ENCODE assay signal across 9 mouse cellular contexts in genomic region chr2:28534436-28535262, GRCm38 (mm10). TPM values are rescaled to one million over a fixed set of nuclear protein-coding genes. Genes with fewer than 3 reads are reported as not detected.
DNase-seq lines count a peak whose midpoint lies in the region; ATAC-seq lines count a peak whose summit lies in the region.
"Had no signal": no experiment of that assay in that cellular context is flagged by ENCODE, and none has a peak within 500 bp of the region (broad histone marks: within the 10 kb centered on the region; RNA-seq: fewer than 3 reads in every experiment).

No protein-coding gene starts in this region.

- intact Hi-C loops in left cerebral cortex, postnatal 4 days (cut with DNase I): no loop called here

- peak overlapping the region; percentile 70 for H3K4me2 ChIP-seq in intestine, embryonic 14.5 days (ENCODE audit: low read length)
- peak overlapping the region; percentile 77 for H3K4me2 ChIP-seq in lung, embryonic 16.5 days (ENCODE audit: low read depth, low read length)
- H3K4me2 ChIP-seq in stomach, embryonic 14.5 days (replicated peaks; ENCODE audit: low read depth, low read length): peak overlapping the region; percentile 53

- H3K36me3 ChIP-seq in intestine, embryonic 14.5 days (ENCODE audit: control insufficient read depth, insufficient read depth, low read length): no peaks in the 10 kb centered on the region
- H3K36me3 ChIP-seq in lung, embryonic 16.5 days (ENCODE audit: control insufficient read depth, insufficient read depth, low read length): no peaks in the 10 kb centered on the region
- H3K36me3 ChIP-seq in stomach, embryonic 14.5 days (ENCODE audit: control insufficient read depth, insufficient read depth, low read length): no peaks in the 10 kb centered on the region

- H3K4me3 ChIP-seq in intestine, embryonic 14.5 days (ENCODE audit: low read depth, low read length): peak overlapping the region; percentile 62
- H3K4me3 ChIP-seq in lung, embryonic 16.5 days (ENCODE audit: low read length): peak overlapping the region; percentile 76
- H3K4me3 ChIP-seq in stomach, embryonic 14.5 days (ENCODE audit: low read depth, low read length): peak overlapping the region; percentile 65

- peak; percentile 68 for DNase-seq in left cerebral cortex, postnatal 4 days
- no peak for DNase-seq in left cerebral cortex, adult 11 months (ENCODE audit: low spot score)
- DNase-seq in forelimb bud, embryonic 11.5 days (ENCODE audit: low read depth, low spot score): peak; percentile 67
- DNase-seq in intestine, embryonic 14.5 days (ENCODE audit: low spot score): peak; percentile 63
- DNase-seq in layer of hippocampus, adult 9-10 months (ENCODE audit: low spot score): no peak
- no peak for DNase-seq in urinary bladder, postnatal 10 days (ENCODE audit: low spot score)

- H3K27ac ChIP-seq in intestine, embryonic 14.5 days (ENCODE audit: low read depth): peak overlapping the region; percentile 81
- H3K27ac ChIP-seq in lung, embryonic 16.5 days (ENCODE audit: low read length): peak overlapping the region; percentile 76
- peak overlapping the region; percentile 87 for H3K27ac ChIP-seq in stomach, embryonic 14.5 days (ENCODE audit: low read length)

- no peaks in the 10 kb centered on the region for H3K27me3 ChIP-seq in intestine, embryonic 14.5 days (replicated peaks; ENCODE audit: control insufficient read depth, insufficient read depth, low read length)
- no peaks in the 10 kb centered on the region for H3K27me3 ChIP-seq in lung, embryonic 16.5 days (ENCODE audit: control insufficient read depth, insufficient read depth, low read depth, low read length)
- H3K27me3 ChIP-seq in stomach, embryonic 14.5 days (ENCODE audit: control insufficient read depth, insufficient read depth, low read length): no peaks in the 10 kb centered on the region

- no peaks in the 10 kb centered on the region for H3K9me3 ChIP-seq in intestine, embryonic 14.5 days (ENCODE audit: control insufficient read depth, low read length)
- H3K9me3 ChIP-seq in lung, embryonic 16.5 days (ENCODE audit: control insufficient read depth, low read length): no peaks in the 10 kb centered on the region
- H3K9me3 ChIP-seq in stomach, embryonic 14.5 days (ENCODE audit: control insufficient read depth, low read depth, low read length): no peaks in the 10 kb centered on the region

- H3K9ac ChIP-seq in intestine, embryonic 14.5 days (ENCODE audit: low read length): peak overlapping the region; percentile 64
- peak overlapping the region; percentile 77 for H3K9ac ChIP-seq in lung, embryonic 16.5 days (ENCODE audit: low read length)
- H3K9ac ChIP-seq in stomach, embryonic 14.5 days (replicated peaks; ENCODE audit: low read depth, low read length): peak overlapping the region; percentile 14; the same call in 1 of the 2 replicates

- ATAC-seq in intestine, embryonic 14.5 days (replicated peaks; ENCODE audit: low FRiP score, low TSS enrichment, low read depth): no peak; the same call in 1 of the 2 replicates
- ATAC-seq in lung, embryonic 16.5 days (ENCODE audit: low read depth): no peak
- ATAC-seq in stomach, embryonic 14.5 days (ENCODE audit: insufficient number of reproducible peaks, insufficient read depth, low FRiP score, low read depth): peak; percentile 34

- H3K4me1 ChIP-seq in intestine, embryonic 14.5 days (replicated peaks; ENCODE audit: control insufficient read depth, insufficient read depth, low read length): peaks cover 68% of the 10 kb centered on the region
- peaks cover 60% of the 10 kb centered on the region for H3K4me1 ChIP-seq in lung, embryonic 16.5 days (replicated peaks; ENCODE audit: control insufficient read depth, insufficient read depth, low read length)
- H3K4me1 ChIP-seq in stomach, embryonic 14.5 days (ENCODE audit: control insufficient read depth, insufficient read depth, low read length): peaks cover 69% of the 10 kb centered on the region

- WGBS in intestine, embryonic 14.5 days: 37% methylated on average over 11 of the region's 11 CpGs
- 40% methylated on average over 11 of the region's 11 CpGs for WGBS in lung, embryonic 16.5 days
- 38% methylated on average over 11 of the region's 11 CpGs for WGBS in stomach, embryonic 14.5 days

RNA-seq across cellular contexts. Expression of gene Ralgds, which starts 21.7 kb away (rescaled TPM):
- 100 to 1,000 TPM; 164 to 176 TPM for total RNA-seq in left cerebral cortex, postnatal 4 days (2021)
- 38.7 and 40.6 TPM in 2 replicates for polyA plus RNA-seq in intestine, embryonic 14.5 days (2014; fragmentation: Nextera tagmentation; extraction: Ambion mirVana)
- polyA plus RNA-seq in lung, embryonic 16.5 days (2015; fragmentation: Nextera tagmentation; extraction: Ambion mirVana): 27.3 and 27.9 TPM in 2 replicates
- 36.2 and 38.6 TPM in 2 replicates for polyA plus RNA-seq in stomach, embryonic 14.5 days (2014; fragmentation: Nextera tagmentation; extraction: Ambion mirVana)

RNA-seq across cellular contexts. Expression of gene Cel, which starts 28.6 kb away (rescaled TPM):
- not detected for total RNA-seq in left cerebral cortex, postnatal 4 days (2021)
- polyA plus RNA-seq in intestine, embryonic 14.5 days (2014; fragmentation: Nextera tagmentation; extraction: Ambion mirVana): 67.3 TPM in 1 of 2 replicates, not detected in the other
- polyA plus RNA-seq in lung, embryonic 16.5 days (2015; fragmentation: Nextera tagmentation; extraction: Ambion mirVana): 0.10 and 0.23 TPM in 2 replicates
- 28.9 TPM in 1 of 2 replicates, not detected in the other for polyA plus RNA-seq in stomach, embryonic 14.5 days (2014; fragmentation: Nextera tagmentation; extraction: Ambion mirVana)
- total RNA-seq: layer of hippocampus, postnatal 10 days had no signal

RNA-seq across cellular contexts. Expression of gene Gm10134, which starts 28.8 kb away (rescaled TPM):
- total RNA-seq in left cerebral cortex, postnatal 4 days (2021): not detected
- 6.4 and 15.5 TPM in 2 replicates for polyA plus RNA-seq in intestine, embryonic 14.5 days (2014; fragmentation: Nextera tagmentation; extraction: Ambion mirVana)
- polyA plus RNA-seq in lung, embryonic 16.5 days (2015; fragmentation: Nextera tagmentation; extraction: Ambion mirVana): 3.4 and 3.7 TPM in 2 replicates
- polyA plus RNA-seq in stomach, embryonic 14.5 days (2014; fragmentation: Nextera tagmentation; extraction: Ambion mirVana): 6.6 and 7.5 TPM in 2 replicates

RNA-seq across cellular contexts. Expression of gene Gbgt1, which starts 38.0 kb away (rescaled TPM):
- 1 to 10 TPM; 2.5 to 2.6 TPM for total RNA-seq in left cerebral cortex, postnatal 4 days (2021)
- polyA plus RNA-seq in intestine, embryonic 14.5 days (2014; fragmentation: Nextera tagmentation; extraction: Ambion mirVana): 4.7 and 5.2 TPM in 2 replicates
- 1.1 and 1.5 TPM in 2 replicates for polyA plus RNA-seq in lung, embryonic 16.5 days (2015; fragmentation: Nextera tagmentation; extraction: Ambion mirVana)
- 2.9 and 3.1 TPM in 2 replicates for polyA plus RNA-seq in stomach, embryonic 14.5 days (2014; fragmentation: Nextera tagmentation; extraction: Ambion mirVana)

RNA-seq across cellular contexts. Expression of gene Gtf3c5, which starts 48.9 kb away (rescaled TPM):
- 10 to 100 TPM; 26.6 to 27.8 TPM for total RNA-seq in left cerebral cortex, postnatal 4 days (2021)
- 30.4 and 30.5 TPM in 2 replicates for polyA plus RNA-seq in intestine, embryonic 14.5 days (2014; fragmentation: Nextera tagmentation; extraction: Ambion mirVana)
- 45.0 and 45.7 TPM in 2 replicates for polyA plus RNA-seq in lung, embryonic 16.5 days (2015; fragmentation: Nextera tagmentation; extraction: Ambion mirVana)
- 29.0 and 30.5 TPM in 2 replicates for polyA plus RNA-seq in stomach, embryonic 14.5 days (2014; fragmentation: Nextera tagmentation; extraction: Ambion mirVana)

Comparison
In these comparisons a context has a peak if more than half of its experiments do, and no peak if none do; other contexts are left out.
1. DNase-seq: peak in left cerebral cortex, postnatal 4 days (single experiment), forelimb bud, embryonic 11.5 days (single experiment) and intestine, embryonic 14.5 days (single experiment); none in left cerebral cortex, adult 11 months (single experiment), layer of hippocampus, adult 9-10 months (single experiment) and urinary bladder, postnatal 10 days (single experiment).
2. H3K9ac ChIP-seq: peak in every context shown above with its lines; median percentile 77 in lung, embryonic 16.5 days; 64 in intestine, embryonic 14.5 days; 14 in stomach, embryonic 14.5 days.
3. Peak in every context shown above with its lines, with median percentiles within 50 percentile points of each other: H3K27ac ChIP-seq, H3K4me2 ChIP-seq and H3K4me3 ChIP-seq.